Mouse (Mus musculus) kidney, embryonic 16.5 days (tissue): ENCODE data around the gene Bcas3. TPM values are rescaled to one million over a fixed set of nuclear protein-coding genes. Genes with fewer than 3 reads are reported as not detected.
"Not testable (repeated sequence)": the region's sequence is repeated elsewhere in the genome, so short reads cannot be mapped to it uniquely, and the experiment has no call there.

Experiments used
- ATAC-seq: fragments of 200-750 bp; cut with Nextera tagmentation; 2 replicates; pipeline ENCODE4 v1.8.0; 2017; ENCODE audit warnings: moderate TSS enrichment; ENCODE audit not compliant: low FRiP score, low TSS enrichment
- H3K27ac ChIP-seq: fragments of 300-500 bp; sonication (generic); 2 replicates; pipeline ENCODE4 v1.5.1; 2014; ENCODE audit warnings: low read length
- H3K27me3 ChIP-seq: fragments of 300-500 bp; sonication (generic); 2 replicates; pipeline ENCODE4 v1.6.1; 2014; ENCODE audit warnings: low read length, control low read depth, mixed read lengths; ENCODE audit not compliant: insufficient read depth
- H3K36me3 ChIP-seq: fragments of 300-500 bp; sonication (generic); 2 replicates; pipeline ENCODE4 v1.6.1; 2014; ENCODE audit warnings: low read length, control low read depth, mixed read lengths; ENCODE audit not compliant: insufficient read depth
- H3K4me1 ChIP-seq: fragments of 300-500 bp; sonication (generic); 2 replicates; pipeline ENCODE4 v1.6.1; 2014; ENCODE audit warnings: low read length, control low read depth, mixed read lengths; ENCODE audit not compliant: insufficient read depth
- H3K4me2 ChIP-seq: fragments of 300-500 bp; sonication (generic); replicated peaks from 2 replicates; pipeline ENCODE4 v1.6.1; 2014; ENCODE audit warnings: low read depth, low read length
- H3K4me3 ChIP-seq: fragments of 300-500 bp; sonication (generic); 2 replicates; pipeline ENCODE4 v1.5.1; 2014; ENCODE audit warnings: mild to moderate bottlenecking, low read length
- H3K9ac ChIP-seq: fragments of 300-500 bp; sonication (generic); replicated peaks from 2 replicates; pipeline ENCODE4 v1.6.1; 2014; ENCODE audit warnings: low read length
- H3K9me3 ChIP-seq: fragments of 300-500 bp; sonication (generic); 2 replicates; pipeline ENCODE4 v1.6.1; 2016; ENCODE audit warnings: low read length, control low read depth
- WGBS: fragments of 180-500 bp; shearing (Covaris S2); extraction: QIAGEN DNeasy Blood & Tissue Kit; methylation state at CpG from one replicate; pipeline ENCODE4 v1.1.7; 2014; 5-methylcytosine and 5-hydroxymethylcytosine counted together
- polyA plus RNA-seq: library from polyadenylated mRNA; unstranded; fragments of >200 nt; fragmentation: Nextera tagmentation; extraction: Ambion mirVana; gene quantifications from 2 replicates; pipeline ENCODE4 v1.2.1, GENCODE M21; 2015

Gene Bcas3
- polyA plus RNA-seq, 1 experiment from 2014 or later: 34.7 TPM

DNA sequence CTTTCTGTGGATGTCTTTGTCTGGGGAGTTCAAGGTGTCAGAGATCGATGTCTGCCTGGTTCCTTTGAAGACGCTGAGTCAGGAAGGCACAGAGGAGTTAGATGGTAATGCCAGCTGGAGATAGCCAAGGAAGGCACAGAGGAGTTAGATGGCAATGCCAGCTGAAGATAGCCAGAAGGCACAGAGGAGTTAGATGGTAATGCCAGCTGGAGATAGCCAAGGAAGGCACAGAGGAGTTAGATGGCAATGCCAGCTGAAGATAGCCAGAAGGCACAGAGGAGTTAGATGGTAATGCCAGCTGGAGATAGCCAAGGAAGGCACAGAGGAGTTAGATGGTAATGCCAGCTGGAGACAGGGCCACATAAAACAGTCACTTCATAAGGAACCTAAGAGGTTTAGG is 363.8 kb downstream of the Bcas3 start:
- not testable (repeated sequence) for H3K27ac ChIP-seq, H3K9ac ChIP-seq, H3K4me3 ChIP-seq, H3K27me3 ChIP-seq, H3K4me2 ChIP-seq, H3K36me3 ChIP-seq, ATAC-seq, H3K9me3 ChIP-seq
- H3K4me1 ChIP-seq: peaks cover 42% of the 10 kb centered on the region
- WGBS: 76% methylated on average over 2 of the region's 2 CpGs

DNA sequence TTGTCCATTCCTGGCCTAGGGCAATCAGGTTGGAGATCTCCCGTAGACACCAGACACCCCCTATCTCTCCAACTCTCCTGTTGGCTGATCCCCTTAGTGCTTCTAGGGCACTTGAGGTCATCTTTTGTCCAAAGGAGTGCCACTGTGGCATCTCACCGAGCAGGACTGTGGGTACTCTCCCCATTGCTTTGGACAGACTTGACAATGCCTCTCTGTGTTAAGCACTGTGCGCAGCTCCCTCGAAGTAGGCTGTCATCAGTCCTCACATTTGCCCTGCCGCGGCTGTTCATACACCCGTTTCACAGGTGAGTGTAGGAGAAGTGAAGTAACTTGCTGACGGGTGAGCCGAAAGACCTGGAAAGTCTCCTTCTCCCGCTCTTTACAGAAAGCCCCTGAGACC is 366.1 kb downstream of the Bcas3 start:
- peak overlapping the region; percentile 78 for H3K27ac ChIP-seq
- H3K4me2 ChIP-seq: no peak overlapping the region
- 89% methylated on average over 10 of the region's 10 CpGs for WGBS
- H3K27me3 ChIP-seq: no peaks in the 10 kb centered on the region; the same call in 1 of the 2 replicates
- H3K4me3 ChIP-seq: no peak overlapping the region
- no peak for ATAC-seq
- no peaks in the 10 kb centered on the region for H3K36me3 ChIP-seq
- H3K4me1 ChIP-seq: peaks cover 25% of the 10 kb centered on the region
- no peak overlapping the region for H3K9ac ChIP-seq
- no peaks in the 10 kb centered on the region for H3K9me3 ChIP-seq

DNA sequence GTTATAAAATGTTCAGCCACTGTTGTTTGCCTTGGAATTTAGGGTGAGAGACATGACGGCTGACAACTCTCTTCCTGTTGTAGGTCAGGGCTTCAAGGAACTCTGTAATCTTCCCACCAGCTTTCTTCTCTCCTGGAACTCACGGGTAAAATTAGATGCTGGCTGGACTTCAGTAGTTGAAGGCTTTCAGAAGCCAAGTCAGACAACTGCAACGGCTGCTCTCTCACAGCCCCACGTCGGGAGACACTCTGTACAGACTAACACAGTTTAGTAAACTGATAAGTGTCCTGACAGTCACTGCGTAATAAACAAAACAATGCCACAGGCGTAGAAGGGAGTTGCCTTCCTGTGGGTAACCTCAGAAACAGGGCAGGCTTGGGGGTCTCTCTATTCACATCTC is 366.8 kb downstream of the Bcas3 start:
- WGBS: 31% methylated on average over 7 of the region's 7 CpGs
- H3K36me3 ChIP-seq: no peaks in the 10 kb centered on the region
- peak overlapping the region; percentile 78 for H3K27ac ChIP-seq
- no peaks in the 10 kb centered on the region for H3K9me3 ChIP-seq
- no peak overlapping the region for H3K4me3 ChIP-seq
- peaks cover 18% of the 10 kb centered on the region for H3K4me1 ChIP-seq
- H3K4me2 ChIP-seq: no peak overlapping the region
- 0 out of 2 replicates have a peak, but pooled peaks have one; percentile 31 for ATAC-seq
- H3K9ac ChIP-seq: no peak overlapping the region
- no peaks in the 10 kb centered on the region; the same call in 1 of the 2 replicates for H3K27me3 ChIP-seq

GRCm38 (mm10) chr11:85720269-85720773 is 367.4 kb downstream of the Bcas3 start:
- Histone ChIP-seq H3K4me2 (no peak overlapping the region), H3K27me3 (no peaks in the 10 kb centered on the region; the same call in 1 of the 2 replicates), H3K27ac (peak overlapping the region; percentile 78), H3K4me3 (no peak overlapping the region), H3K36me3 (no peaks in the 10 kb centered on the region), H3K9me3 (no peaks in the 10 kb centered on the region), H3K9ac (no peak overlapping the region), H3K4me1 (peaks cover 18% of the 10 kb centered on the region)
- 0 out of 2 replicates have a peak, but pooled peaks have one; percentile 46 for ATAC-seq
- WGBS: 24% methylated on average over 6 of the region's 6 CpGs

GRCm38 (mm10) chr11:85721986-85722385 is 369.0 kb downstream of the Bcas3 start:
- Histone ChIP-seq H3K4me2 (no peak overlapping the region), H3K9me3 (no peaks in the 10 kb centered on the region), H3K27me3 (no peaks in the 10 kb centered on the region), H3K36me3 (no peaks in the 10 kb centered on the region), H3K4me3 (no peak overlapping the region), H3K4me1 (peaks cover 18% of the 10 kb centered on the region), H3K27ac (no peak overlapping the region), H3K9ac (no peak overlapping the region)
- no peak for ATAC-seq
- 94% methylated on average over 4 of the region's 4 CpGs for WGBS

DNA sequence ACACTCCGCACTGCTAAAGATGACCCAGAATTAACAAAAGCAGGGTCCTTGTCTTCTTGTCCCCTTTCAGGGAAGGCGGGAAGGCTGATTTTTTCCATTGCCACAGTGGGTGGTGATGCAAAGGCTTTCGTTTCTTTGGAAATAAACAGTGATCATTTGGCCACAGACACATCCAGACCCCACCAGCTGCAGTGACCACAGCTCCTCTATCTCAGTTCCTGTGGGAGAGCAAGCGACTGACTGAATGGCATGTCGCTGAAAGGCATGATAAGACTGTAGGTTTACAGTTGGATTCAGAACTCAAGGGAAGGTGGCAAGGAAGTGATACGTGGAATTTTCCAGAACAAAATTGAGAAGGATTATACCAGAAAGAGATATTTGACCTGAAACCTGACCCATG is 371.2 kb downstream of the Bcas3 start:
- H3K27ac ChIP-seq: no peak overlapping the region
- WGBS: 81% methylated on average over 6 of the region's 6 CpGs
- no peak overlapping the region for H3K9ac ChIP-seq
- no peaks in the 10 kb centered on the region for H3K9me3 ChIP-seq
- no peaks in the 10 kb centered on the region for H3K27me3 ChIP-seq
- no peak overlapping the region for H3K4me2 ChIP-seq
- H3K4me1 ChIP-seq: peaks cover 15% of the 10 kb centered on the region
- H3K36me3 ChIP-seq: no peaks in the 10 kb centered on the region
- ATAC-seq: no peak
- no peak overlapping the region for H3K4me3 ChIP-seq

GRCm38 (mm10) chr11:85729725-85730124 is 376.8 kb downstream of the Bcas3 start:
- no peaks in the 10 kb centered on the region for H3K9me3 ChIP-seq
- no peak for ATAC-seq
- WGBS: 72% methylated on average over 2 of the region's 2 CpGs
- H3K4me3 ChIP-seq: no peak overlapping the region
- no peak overlapping the region for H3K9ac ChIP-seq
- no peaks in the 10 kb centered on the region for H3K27me3 ChIP-seq
- no peak overlapping the region for H3K4me2 ChIP-seq
- peaks cover 6% of the 10 kb centered on the region; the same call in 1 of the 2 replicates for H3K4me1 ChIP-seq
- H3K36me3 ChIP-seq: no peaks in the 10 kb centered on the region
- H3K27ac ChIP-seq: no peak overlapping the region

DNA sequence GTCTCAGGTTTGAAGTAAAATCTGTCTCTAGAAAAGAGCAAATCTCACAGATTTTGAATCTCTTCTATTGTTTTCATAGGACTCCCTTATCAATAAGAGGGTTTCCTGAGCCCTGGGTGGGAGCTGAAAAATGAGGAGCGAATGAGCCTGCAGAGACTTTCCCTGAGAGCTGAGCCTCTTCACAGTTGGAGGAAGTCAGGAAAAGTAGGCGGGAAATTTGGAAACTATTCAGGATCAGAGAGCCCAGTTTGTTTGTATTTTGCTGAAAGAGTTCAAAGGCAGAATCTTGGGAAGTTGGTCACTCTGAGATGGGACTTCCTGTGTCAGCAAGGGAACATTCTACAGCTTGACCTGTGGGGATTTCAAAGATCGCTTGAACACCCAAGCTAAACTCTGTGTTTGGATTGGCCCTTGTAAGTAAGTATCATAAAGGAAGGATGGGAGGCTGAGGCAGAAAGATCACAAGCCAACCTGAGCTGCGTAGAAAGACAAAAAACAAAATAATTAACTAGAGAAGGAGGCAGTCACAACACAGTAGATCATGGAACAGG is 379.6 kb downstream of the Bcas3 start:
- Histone ChIP-seq H3K9ac (no peak overlapping the region), H3K36me3 (no peaks in the 10 kb centered on the region), H3K9me3 (no peaks in the 10 kb centered on the region), H3K4me3 (no peak overlapping the region), H3K4me1 (peaks cover 25% of the 10 kb centered on the region), H3K27me3 (no peaks in the 10 kb centered on the region), H3K4me2 (no peak overlapping the region), H3K27ac (peak overlapping the region; percentile 7; the same call in 1 of the 2 replicates)
- 57% methylated on average over 4 of the region's 4 CpGs for WGBS
- ATAC-seq: no peak

GRCm38 (mm10) chr11:85733577-85733976 is 380.6 kb downstream of the Bcas3 start:
- no peak overlapping the region for H3K9ac ChIP-seq
- H3K9me3 ChIP-seq: no peaks in the 10 kb centered on the region
- H3K27me3 ChIP-seq: no peaks in the 10 kb centered on the region
- no peak overlapping the region for H3K4me3 ChIP-seq
- no peak overlapping the region for H3K27ac ChIP-seq
- no peak for ATAC-seq
- no peak overlapping the region for H3K4me2 ChIP-seq
- H3K36me3 ChIP-seq: no peaks in the 10 kb centered on the region
- 66% methylated on average over 3 of the region's 3 CpGs for WGBS
- peaks cover 35% of the 10 kb centered on the region for H3K4me1 ChIP-seq

DNA sequence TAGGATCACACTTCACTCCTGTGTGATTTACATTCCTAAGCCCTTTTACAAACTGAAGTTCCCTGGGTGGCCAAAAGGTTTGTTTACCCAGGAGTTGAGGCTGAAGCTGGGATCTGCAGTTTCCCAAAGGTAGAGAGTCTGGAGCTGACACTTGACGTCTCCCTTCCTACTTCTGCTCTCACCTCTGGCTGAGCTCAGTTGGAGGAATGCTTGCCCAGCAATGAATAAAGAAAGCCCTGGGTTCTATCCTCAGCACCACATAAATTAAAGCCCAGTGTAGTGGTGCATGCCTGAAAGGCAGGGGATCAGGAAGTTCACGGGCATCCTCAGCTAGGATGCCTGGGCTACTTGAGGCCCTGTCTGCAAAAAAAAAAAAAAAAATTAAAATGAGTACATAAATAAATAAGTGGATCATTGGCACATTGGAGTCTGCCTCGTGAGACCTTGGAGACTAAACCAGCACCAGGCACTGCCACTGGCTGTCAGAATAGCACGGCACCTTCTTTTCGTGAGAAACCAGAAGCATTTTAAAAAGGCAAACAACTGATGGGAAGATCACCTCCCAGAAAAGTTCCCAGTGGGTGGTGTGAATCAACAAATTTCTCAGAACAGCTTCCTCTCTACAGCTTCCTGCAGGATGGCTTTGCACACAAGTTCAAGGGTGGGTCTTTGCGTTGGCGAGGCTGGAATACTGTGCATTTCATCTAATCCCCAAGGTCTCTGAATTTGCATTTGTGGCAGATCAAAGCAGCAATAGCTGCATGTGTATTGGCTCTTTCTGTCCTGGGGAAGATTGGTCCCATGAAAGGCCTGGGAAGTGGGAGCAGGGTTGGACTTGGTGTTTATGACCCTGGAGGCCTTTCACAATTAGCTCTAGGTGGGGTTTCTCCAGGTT is 381.6 kb downstream of the Bcas3 start:
- Histone ChIP-seq H3K9me3 (no peaks in the 10 kb centered on the region), H3K4me3 (no peak overlapping the region), H3K9ac (no peak overlapping the region; the same call in 1 of the 2 replicates), H3K4me2 (no peak overlapping the region), H3K36me3 (no peaks in the 10 kb centered on the region), H3K27ac (no peak overlapping the region; the same call in none of the 2 replicates), H3K27me3 (no peaks in the 10 kb centered on the region), H3K4me1 (peaks cover 43% of the 10 kb centered on the region)
- no peak for ATAC-seq
- 59% methylated on average over 7 of the region's 7 CpGs for WGBS
